ENCODE assay signal across 9 mouse cellular contexts in the genomic region with DNA sequence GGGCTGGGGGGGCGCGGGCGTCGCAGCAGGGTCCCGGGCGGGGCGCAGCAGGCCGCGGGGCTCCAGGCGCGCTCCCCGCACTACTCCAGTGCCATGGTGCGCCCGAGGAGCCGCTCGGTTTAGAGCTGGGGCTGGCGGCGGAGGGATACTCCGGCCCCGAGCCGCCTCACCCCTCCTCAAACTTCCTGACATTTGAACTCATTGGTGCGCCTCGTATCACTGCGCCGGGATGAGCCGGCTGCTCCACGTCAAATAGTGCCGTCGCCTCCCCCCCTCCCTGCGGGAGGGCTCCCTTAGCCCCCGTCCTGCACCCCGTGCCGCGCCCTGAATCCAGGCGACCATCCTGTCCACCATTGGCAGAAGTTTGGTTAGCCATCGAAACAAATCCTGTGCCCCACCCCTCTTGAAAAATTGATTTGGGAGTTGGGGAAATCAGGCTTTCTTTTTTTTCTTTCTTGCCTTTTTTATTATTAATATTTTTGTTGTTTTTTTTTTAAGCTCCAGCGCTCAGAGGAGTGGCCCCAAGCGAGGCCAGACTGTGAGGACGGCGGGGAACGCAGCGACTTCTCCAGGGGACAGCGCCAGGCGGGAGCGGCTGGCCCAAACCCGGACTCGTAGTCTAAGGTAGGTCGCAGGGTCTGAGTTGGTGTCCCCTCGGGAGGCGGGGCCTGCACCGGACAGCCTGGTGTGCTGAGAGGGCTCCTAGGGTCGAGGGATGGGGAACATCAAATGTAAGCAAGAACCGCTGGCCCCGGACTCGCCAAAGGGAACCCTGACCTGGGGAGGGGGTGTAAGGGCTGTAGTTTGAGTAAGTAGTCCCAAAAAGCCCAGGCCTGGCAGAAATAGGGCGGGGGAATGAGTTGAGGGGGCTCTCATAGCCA. TPM values are rescaled to one million over a fixed set of nuclear protein-coding genes. Genes with fewer than 3 reads are reported as not detected.
DNase-seq lines count a peak whose midpoint lies in the region; ATAC-seq lines count a peak whose summit lies in the region.
"Had no signal": no experiment of that assay in that cellular context is flagged by ENCODE, and none has a peak within 500 bp of the region (broad histone marks: within the 10 kb centered on the region; RNA-seq: fewer than 3 reads in every experiment).

No protein-coding gene starts in this region.

- H3K9ac ChIP-seq in limb, embryonic 12.5 days (replicated peaks): peak overlapping the region; percentile 99
- H3K9ac ChIP-seq in neural tube, embryonic 11.5 days (ENCODE audit: low read length): no peak overlapping the region; the same call in none of the 2 replicates

- peak; percentile 20 for DNase-seq in CD4-positive, CD25-positive, alpha-beta regulatory T cell, adult 2 months (ENCODE audit: low read depth, low spot score)
- DNase-seq in forebrain, embryonic 10.5 days (ENCODE audit: extremely low spot score, low spot score): peak; percentile 79
- peak; percentile 50 for DNase-seq in heart, postnatal 4 days
- DNase-seq in neural tube, embryonic 11.5 days (ENCODE audit: low spot score): peak; percentile 86
- DNase-seq in adipocyte (ENCODE audit: low spot score): no peak
- DNase-seq in layer of hippocampus, adult 9-10 months (ENCODE audit: low spot score): no peak

- no peaks in the 10 kb centered on the region for H3K36me3 ChIP-seq in forebrain, embryonic 10.5 days (replicated peaks)
- peaks cover 17% of the 10 kb centered on the region; the same call in 1 of the 2 replicates for H3K36me3 ChIP-seq in limb, embryonic 12.5 days
- no peaks in the 10 kb centered on the region for H3K36me3 ChIP-seq in neural tube, embryonic 11.5 days (ENCODE audit: control insufficient read depth, insufficient read depth, low read length)

- under 1% methylated on average over 41 of the region's 56 CpGs for WGBS in forebrain, embryonic 10.5 days
- WGBS in limb, embryonic 12.5 days: under 1% methylated on average over 40 of the region's 56 CpGs
- WGBS in neural tube, embryonic 11.5 days: under 1% methylated on average over 45 of the region's 56 CpGs

- H3K4me1 ChIP-seq in forebrain, embryonic 10.5 days: peaks cover 68% of the 10 kb centered on the region
- peaks cover 45% of the 10 kb centered on the region for H3K4me1 ChIP-seq in limb, embryonic 12.5 days (replicated peaks)
- H3K4me1 ChIP-seq in neural tube, embryonic 11.5 days (ENCODE audit: control insufficient read depth, insufficient read depth, low read length): peaks cover 4% of the 10 kb centered on the region

- H3K9me3 ChIP-seq in forebrain, embryonic 10.5 days: no peaks in the 10 kb centered on the region
- no peaks in the 10 kb centered on the region for H3K9me3 ChIP-seq in limb, embryonic 12.5 days
- H3K9me3 ChIP-seq in neural tube, embryonic 11.5 days (ENCODE audit: control insufficient read depth, low read length): no peaks in the 10 kb centered on the region

- H3K27me3 ChIP-seq in forebrain, embryonic 10.5 days (ENCODE audit: poor library complexity, severe bottlenecking): peaks cover 100% of the 10 kb centered on the region
- peaks cover 96% of the 10 kb centered on the region for H3K27me3 ChIP-seq in limb, embryonic 12.5 days
- H3K27me3 ChIP-seq in neural tube, embryonic 11.5 days (ENCODE audit: control insufficient read depth, insufficient read depth, low read length): peaks cover 98% of the 10 kb centered on the region

- no peak for ATAC-seq in CD4-positive, CD25-positive, alpha-beta regulatory T cell, adult 4 months
- peak; percentile 81; the same call in 1 of the 2 replicates for ATAC-seq in limb, embryonic 12.5 days (ENCODE audit: insufficient number of reproducible peaks, insufficient read depth, low FRiP score, low TSS enrichment, low read depth)
- ATAC-seq in neural tube, embryonic 11.5 days (ENCODE audit: insufficient read depth, low FRiP score, low TSS enrichment): peak; percentile 58; the same call in 1 of the 2 replicates

- peak overlapping the region; percentile 55 for H3K4me3 ChIP-seq in forebrain, embryonic 10.5 days
- peak overlapping the region; percentile 72 for H3K4me3 ChIP-seq in limb, embryonic 12.5 days (replicated peaks)
- peak overlapping the region; percentile 50 for H3K4me3 ChIP-seq in neural tube, embryonic 11.5 days (ENCODE audit: low read depth, low read length)
- H3K4me3 ChIP-seq: erythroblast, embryonic 14.5 days had no signal

- H3K27ac ChIP-seq in forebrain, embryonic 10.5 days: peak overlapping the region; percentile 56
- H3K27ac ChIP-seq in limb, embryonic 12.5 days: peak overlapping the region; percentile 93
- H3K27ac ChIP-seq in neural tube, embryonic 11.5 days (ENCODE audit: low read depth, low read length): no peak overlapping the region

- H3K4me2 ChIP-seq in limb, embryonic 12.5 days: peak overlapping the region; percentile 74
- H3K4me2 ChIP-seq in neural tube, embryonic 11.5 days (ENCODE audit: low read depth): peak overlapping the region; percentile 53

RNA-seq across cellular contexts. Expression of a gene that starts 0.9 kb away (rescaled TPM):
- polyA plus RNA-seq in CD4-positive, CD25-positive, alpha-beta regulatory T cell, adult 4 months (2017; shearing (Covaris generic)): not detected
- polyA plus RNA-seq in forebrain, embryonic 10.5 days (2016; fragmentation: Nextera tagmentation; extraction: Ambion mirVana): 1.3 and 1.5 TPM in 2 replicates
- under 1 TPM; 0.12 to 0.23 TPM for total RNA-seq in heart, postnatal 4 days (2021)
- polyA plus RNA-seq in limb, embryonic 12.5 days (2016; fragmentation: Nextera tagmentation; extraction: Ambion mirVana): 8.6 and 9.9 TPM in 2 replicates
- polyA plus RNA-seq in neural tube, embryonic 11.5 days (2014; fragmentation: Nextera tagmentation; extraction: Ambion mirVana): 1.6 and 1.7 TPM in 2 replicates
- polyA plus RNA-seq: erythroblast, embryonic 14.5 days had no signal

Comparison
In these comparisons a context has a peak if more than half of its experiments do, and no peak if none do; other contexts are left out.
1. DNase-seq: peak in CD4-positive, CD25-positive, alpha-beta regulatory T cell, adult 2 months (single experiment), forebrain, embryonic 10.5 days (single experiment), heart, postnatal 4 days (single experiment) and neural tube, embryonic 11.5 days (single experiment); none in adipocyte (single experiment) and layer of hippocampus, adult 9-10 months (single experiment).
2. Peak in every context shown above with its lines, with median percentiles within 50 percentile points of each other: H3K4me3 ChIP-seq.